Mouse (Mus musculus) cerebellum, adult 8-10 months (tissue): ENCODE measurements around the gene Mapk8ip1.
"Not testable (repeated sequence)": the region's sequence is repeated elsewhere in the genome, so short reads cannot be mapped to it uniquely, and the experiment has no call there.

Experiments
- DNase-seq: peaks from one replicate; pipeline ENCODE4 v3.0.0; 2022

Mapk8ip1 gene

GRCm38 (mm10) chr2:92424462-92425308 lies 23.6 kb upstream of the Mapk8ip1 start:
- no peak for DNase-seq

- DNase-seq, result peak; percentile 82
Measured at GRCm38 (mm10) chr2:92423702-92424461, 22.8 kb upstream of the Mapk8ip1 start.

DNA sequence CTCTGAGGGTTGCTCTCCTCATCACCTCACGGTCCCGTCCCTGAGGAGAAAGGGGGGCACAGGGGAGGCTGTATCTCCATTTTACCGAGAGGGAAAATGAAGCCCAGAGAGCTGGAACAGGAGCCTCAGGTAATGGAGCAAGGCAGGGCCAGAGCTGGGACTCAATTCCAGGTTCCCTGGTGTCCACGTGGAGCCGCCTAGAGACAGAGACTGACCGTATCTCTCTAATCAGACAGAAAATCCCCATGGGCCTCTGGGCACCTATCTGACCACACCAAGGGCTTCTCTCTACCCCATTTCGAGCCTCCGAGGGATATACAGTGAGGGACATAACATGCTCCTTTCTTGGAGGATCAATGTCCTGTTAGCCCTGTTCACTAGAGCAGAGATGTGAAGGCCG lies 22.1 kb upstream of the Mapk8ip1 start:
- no peak for DNase-seq

- DNase-seq, result no peak
Measured at GRCm38 (mm10) chr2:92422388-92423135, 21.5 kb upstream of the Mapk8ip1 start.

DNA sequence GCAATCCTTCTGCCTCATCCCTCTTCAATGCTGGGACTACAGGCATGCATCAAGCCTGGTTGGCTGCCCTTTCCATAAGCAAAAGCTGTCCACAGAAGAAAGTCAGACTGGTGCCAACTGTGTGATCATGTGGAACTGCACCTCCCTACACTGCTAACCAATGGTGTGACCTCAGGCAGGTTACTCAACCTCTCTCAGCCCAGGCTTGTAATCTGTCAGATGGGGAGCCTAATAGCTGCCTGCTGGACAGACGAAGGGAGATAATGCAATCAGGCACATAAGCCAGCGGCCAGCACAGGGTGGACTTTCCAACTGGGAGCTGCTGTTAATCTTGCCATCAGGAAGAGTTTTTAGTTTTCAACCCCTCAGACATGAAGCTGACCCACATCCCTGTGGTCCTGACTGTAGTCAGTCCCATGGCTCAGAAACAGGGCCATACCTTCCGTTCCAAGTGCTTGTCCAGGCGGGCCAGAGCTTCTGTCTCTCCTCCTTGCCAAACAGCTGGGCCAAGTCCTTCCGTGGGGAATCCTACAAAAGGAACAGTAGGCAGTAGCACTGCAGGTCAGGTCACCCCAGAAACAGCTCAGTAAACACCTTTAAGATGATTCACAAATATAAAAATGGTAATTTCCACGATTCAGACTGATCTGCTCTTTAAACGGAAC lies 20.8 kb upstream of the Mapk8ip1 start:
- no peak for DNase-seq

DNA sequence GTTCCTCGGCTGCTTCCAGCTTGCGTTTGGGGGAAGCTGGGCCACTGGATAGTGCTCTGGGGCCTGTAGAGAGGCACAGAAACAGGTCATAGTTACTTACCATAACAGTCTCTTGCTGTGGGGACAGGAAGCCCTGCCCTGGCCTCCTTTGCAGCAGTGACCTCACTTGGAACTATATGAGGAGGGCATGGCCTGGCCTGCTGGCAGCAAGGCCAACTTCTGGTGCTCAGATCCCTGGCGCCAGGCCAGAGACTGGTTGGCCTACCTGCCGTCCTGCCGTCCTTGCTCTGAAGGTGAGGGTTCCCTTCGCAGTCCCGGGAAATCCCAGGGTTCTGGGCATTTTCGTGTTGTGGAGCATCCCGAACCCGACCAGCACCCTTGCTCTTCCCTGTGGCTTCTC lies 10.6 kb upstream of the Mapk8ip1 start:
- peak; percentile 75 for DNase-seq

GRCm38 (mm10) chr2:92408309-92409045 lies 7.4 kb upstream of the Mapk8ip1 start:
- DNase-seq, result no peak

DNA sequence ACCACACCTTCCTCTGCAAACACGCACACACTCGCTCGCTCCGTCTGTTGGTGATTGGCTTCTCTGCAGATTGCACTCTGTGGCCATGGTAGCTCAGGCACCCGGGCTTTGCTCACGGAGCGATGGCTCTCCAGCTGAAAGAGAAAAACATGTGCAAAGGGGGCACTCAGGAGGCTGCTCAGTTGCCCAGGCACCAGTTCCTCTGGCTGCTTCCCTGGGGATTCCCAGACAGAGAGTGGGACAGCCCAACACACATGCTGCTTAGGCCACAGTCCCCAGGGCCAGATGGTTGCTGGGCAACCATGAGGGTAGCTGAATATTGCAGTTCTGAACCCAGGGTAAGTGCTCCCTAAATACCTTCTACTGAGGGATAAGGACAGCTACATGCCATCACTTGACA lies 4.6 kb upstream of the Mapk8ip1 start:
- DNase-seq, result no peak

DNA sequence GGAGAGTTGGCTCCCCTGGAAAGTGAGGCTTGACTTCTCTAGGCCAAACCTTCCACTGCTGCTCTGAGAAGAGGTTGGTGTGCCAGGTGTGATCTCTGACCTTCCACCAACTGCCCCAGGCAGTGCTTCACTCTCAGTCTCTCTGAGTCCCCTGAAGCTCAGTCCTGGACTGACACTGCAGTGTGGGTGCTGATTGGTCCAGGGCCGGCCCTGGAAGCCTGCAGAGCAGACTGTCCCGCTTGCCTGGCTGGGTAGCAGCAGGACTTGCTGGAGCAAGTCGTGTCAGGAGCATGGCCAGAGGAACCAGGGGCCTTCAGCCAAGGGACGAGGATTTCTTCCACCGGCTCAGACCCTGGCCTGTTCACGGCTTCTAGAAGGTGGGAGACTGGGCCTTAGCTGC lies 3.7 kb upstream of the Mapk8ip1 start:
- no peak for DNase-seq

- no peak for DNase-seq
Measured at GRCm38 (mm10) chr2:92403776-92404319, 2.8 kb upstream of the Mapk8ip1 start.

DNA sequence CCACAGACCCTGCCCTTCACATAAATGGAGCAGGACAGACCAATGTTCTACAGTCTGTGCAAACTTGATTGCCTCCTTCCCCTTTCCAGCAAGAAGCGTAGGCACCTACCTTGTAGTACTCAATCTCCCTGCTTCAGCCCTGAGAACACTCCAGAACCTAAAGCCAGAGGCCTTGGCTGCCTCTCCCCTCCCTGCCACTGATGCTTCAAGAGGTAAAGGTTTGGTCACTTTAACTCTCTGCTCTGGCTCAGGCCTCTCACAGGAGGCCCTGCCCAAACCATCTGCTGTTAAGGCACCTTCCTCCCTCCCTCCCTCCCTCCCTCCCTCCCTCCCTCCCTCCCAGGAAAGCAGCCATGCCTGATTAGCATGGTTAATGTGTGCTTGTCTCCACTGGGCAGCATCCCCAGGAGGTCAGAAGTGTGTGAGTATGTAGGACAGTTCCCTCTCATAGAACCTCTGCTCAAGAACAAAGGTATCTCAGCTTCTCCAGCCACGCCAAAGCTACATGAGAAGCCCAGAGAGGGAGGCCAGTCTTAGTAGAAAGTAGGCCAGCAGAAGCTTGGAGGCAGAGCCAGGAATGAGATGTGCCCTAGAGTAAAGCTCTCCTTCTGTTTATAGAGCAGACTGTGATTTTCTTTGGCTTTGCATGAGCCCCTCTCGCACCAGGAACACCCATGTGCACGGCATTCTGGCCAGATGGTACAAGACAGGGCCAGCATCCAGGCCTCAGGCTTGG lies 1.7 kb upstream of the Mapk8ip1 start:
- peak; percentile 84 for DNase-seq

DNA sequence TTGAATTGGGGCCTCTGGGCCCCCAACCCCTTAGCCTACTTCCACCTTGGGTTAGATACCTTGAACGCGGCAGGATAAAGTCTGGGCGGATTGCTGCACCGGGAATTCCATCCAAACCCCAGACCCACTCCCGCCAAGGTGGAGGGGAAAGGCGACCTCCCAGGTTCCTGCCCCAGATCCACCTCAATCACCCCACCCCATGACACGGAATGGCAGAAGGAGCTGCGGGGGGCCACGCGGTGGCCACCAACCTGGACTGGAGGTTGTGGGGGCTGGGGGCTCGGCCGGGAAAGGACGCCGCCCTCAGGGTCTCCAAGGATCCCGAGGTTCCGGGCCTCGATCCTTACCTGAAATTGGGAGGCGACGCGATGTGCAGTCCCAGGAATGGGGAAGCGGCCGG lies 381 bp downstream of the Mapk8ip1 start:
- DNase-seq, result no peak

DNA sequence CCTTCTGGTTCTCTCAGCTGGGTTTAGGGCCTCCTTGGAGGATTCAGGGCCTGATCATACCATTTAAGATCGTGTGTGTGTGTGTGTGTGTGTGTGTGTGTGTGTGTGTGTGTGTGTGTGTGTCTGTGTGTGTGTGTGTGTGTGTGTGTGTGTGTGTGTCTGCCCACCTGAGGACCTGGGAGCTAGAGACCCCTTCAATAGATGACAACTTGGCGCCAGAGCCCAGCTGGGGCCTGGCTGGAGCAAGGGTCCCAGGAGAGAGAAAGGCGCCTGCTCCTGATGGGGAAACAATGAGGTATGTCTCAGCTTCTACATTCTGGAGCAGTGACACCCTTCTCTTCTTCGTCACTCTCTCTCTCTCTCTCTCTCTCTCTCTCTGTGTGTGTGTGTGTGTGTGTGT lies 1.2 kb downstream of the Mapk8ip1 start:
- not testable (repeated sequence) for DNase-seq

GRCm38 (mm10) chr2:92397436-92397835 lies 3.6 kb downstream of the Mapk8ip1 start:
- DNase-seq, result no peak

DNA sequence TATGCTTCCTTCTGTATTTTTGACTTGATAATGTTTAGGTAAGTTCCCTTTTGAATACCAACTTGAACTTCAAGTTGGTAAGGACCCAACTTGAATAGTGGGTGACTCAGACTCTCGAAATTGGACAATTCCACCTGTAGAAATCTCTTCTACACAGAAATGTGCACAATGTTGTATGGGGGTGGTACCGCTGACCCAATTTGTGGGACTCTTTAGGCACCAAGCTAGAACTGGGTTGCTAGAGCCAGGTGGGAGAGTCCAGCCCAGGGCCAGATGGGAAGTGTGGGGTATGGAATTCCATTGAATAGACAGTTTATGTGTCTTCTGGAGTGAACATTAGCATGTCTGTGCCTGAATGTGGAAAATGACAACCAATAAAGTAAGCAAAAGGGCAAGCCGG lies 5.5 kb downstream of the Mapk8ip1 start:
- no peak for DNase-seq

GRCm38 (mm10) chr2:92392318-92393264 lies 8.5 kb downstream of the Mapk8ip1 start:
- DNase-seq, result no peak

GRCm38 (mm10) chr2:92391703-92392317 lies 9.3 kb downstream of the Mapk8ip1 start:
- DNase-seq, result no peak

DNA sequence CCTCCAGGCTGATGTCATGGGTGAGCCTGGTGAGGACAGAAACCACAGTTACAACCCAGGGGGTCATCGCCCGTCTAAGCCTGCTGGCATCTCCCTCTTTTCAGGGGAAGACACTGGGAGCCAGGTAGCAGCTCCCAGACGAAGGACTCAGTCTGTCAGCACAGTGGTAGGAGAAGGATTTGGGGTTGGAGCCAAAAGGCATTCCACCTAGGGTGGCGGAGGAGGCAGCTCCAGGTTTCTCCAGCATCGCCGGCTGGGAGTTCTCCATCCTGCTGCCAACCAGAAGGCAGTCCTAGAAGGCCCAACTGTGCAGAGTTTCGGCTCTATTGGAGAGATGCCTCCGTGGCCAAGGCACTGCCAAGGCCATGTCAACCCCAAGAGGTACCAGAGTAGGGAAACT lies 9.9 kb downstream of the Mapk8ip1 start:
- no peak for DNase-seq

GRCm38 (mm10) chr2:92390206-92390930 lies 10.7 kb downstream of the Mapk8ip1 start:
- DNase-seq, result no peak
